Mouse (Mus musculus) G1E (cell line): ENCODE measurements around the gene Lrp1.

ENCODE experiments used
- CTCF ChIP-seq: IDR thresholded peaks from 2 replicates; pipeline ENCODE4 v1.5.1; 2012; ENCODE audit warnings: low read depth, low read length, inconsistent platforms, mixed read lengths
- GATA2 ChIP-seq: IDR thresholded peaks from 2 replicates; pipeline ENCODE4 v1.6.1; 2012; ENCODE audit warnings: low read depth, low read length, inconsistent platforms, borderline replicate concordance
- TAL1 ChIP-seq: conservative IDR thresholded peaks from 2 replicates; pipeline ENCODE4 v1.6.1; 2012; ENCODE audit warnings: low read depth, low read length, inconsistent platforms, mixed read lengths

DNA sequence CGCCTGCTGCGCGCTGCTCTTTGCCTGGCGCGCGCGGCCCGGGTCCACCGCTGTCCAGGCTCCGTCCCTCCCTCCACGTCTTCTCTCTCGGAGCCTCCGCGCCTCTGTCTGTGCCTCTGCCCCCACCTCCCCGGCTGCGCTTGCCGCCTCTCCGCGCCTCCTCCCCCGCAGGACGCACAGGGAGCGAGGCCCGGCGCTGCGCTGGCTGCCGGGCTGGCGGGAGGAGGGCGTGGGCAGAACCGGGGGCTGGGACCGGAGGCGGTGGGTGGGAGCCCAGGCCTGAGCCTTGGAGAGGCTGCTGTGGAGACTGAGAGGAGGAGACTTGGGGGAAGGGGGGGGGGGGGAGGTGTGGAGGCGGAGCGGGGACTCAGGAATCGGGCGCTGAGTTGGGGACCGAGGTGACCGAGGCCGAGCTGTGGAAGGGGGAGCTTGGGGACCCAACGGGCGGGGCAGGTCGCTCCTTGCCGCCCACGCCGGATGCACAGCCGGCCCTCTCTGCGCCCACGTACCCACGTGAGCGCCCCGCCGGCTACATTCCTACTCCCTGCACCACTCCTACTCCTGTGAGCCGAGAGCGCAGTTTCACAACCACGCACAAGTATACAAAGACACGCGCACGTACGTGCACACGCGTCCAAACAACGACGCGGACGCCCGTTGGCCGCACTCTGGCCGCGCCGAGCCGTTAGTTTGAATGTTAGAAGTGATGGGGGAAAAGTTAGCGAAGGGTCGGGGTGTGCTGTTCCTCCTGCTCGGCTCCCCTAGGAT lies 45.7 kb upstream of the Lrp1 start, which contains the start of gene Nemp1:
- TF ChIP-seq CTCF = no peak
- TF ChIP-seq GATA2 = no peak
- no peak for TF ChIP-seq TAL1
